Mouse (Mus musculus) cortical plate, adult 2 months (tissue): ENCODE results near the gene Nf2.

Experiments used
- CTCF ChIP-seq: fragments of 200-500 bp; IDR thresholded peaks from 2 replicates; pipeline ENCODE4 v1.5.1; 2011; ENCODE audit warnings: mild to moderate bottlenecking, control low read depth, low read length; ENCODE audit not compliant: insufficient read depth; ENCODE audit errors: extremely low read depth
- POLR2A ChIP-seq: fragments of 200-500 bp; IDR thresholded peaks from 2 replicates; pipeline ENCODE4 v1.6.1; 2011; ENCODE audit warnings: mild to moderate bottlenecking, low read length, control low read depth; ENCODE audit not compliant: insufficient read depth; ENCODE audit errors: extremely low read depth

GRCm38 (mm10) chr11:4804921-4805562, 44.3 kb downstream of the Nf2 start:
- TF ChIP-seq CTCF (no peak), POLR2A (no peak)
